In genomic region chr19:60789452-60789851, GRCm38 (mm10) we compare ENCODE assay signal across 8 mouse cellular contexts. TPM values are rescaled to one million over a fixed set of nuclear protein-coding genes. Genes with fewer than 3 reads are reported as not detected.
DNase-seq lines count a peak whose midpoint lies in the region; ATAC-seq and TF ChIP-seq lines count a peak whose summit lies in the region.

No protein-coding gene starts in this region.

- peak overlapping the region; percentile 100 for H3K27ac ChIP-seq in kidney, embryonic 16.5 days (ENCODE audit: low read length)
- no peak overlapping the region for H3K27ac ChIP-seq in bone marrow, adult 2 months (ENCODE audit: control insufficient read depth, insufficient read depth, low read depth, low read length, poor library complexity)
- H3K27ac ChIP-seq in hindbrain, embryonic 13.5 days = peak overlapping the region; percentile 98
- peak overlapping the region; percentile 96 for H3K27ac ChIP-seq in midbrain, embryonic 15.5 days

- TF ChIP-seq CTCF in bone marrow, adult 2 months (IDR thresholded peaks at IDR 0.05; ENCODE audit: control insufficient read depth, insufficient read depth, low read length) = no peak

- no peak for DNase-seq in kidney, adult 9 months
- DNase-seq in frontal cortex, postnatal 14 days (ENCODE audit: low spot score in 2 of 2) = no peak
- no peak for DNase-seq in urinary bladder, postnatal 25 days (ENCODE audit: low spot score)

- no peaks in the 10 kb centered on the region for H3K27me3 ChIP-seq in kidney, embryonic 16.5 days (ENCODE audit: insufficient read depth, low read length)
- H3K27me3 ChIP-seq in hindbrain, embryonic 13.5 days = no peaks in the 10 kb centered on the region
- H3K27me3 ChIP-seq in midbrain, embryonic 15.5 days (replicated peaks) = no peaks in the 10 kb centered on the region

- peak overlapping the region; percentile 99 for H3K4me3 ChIP-seq in kidney, embryonic 16.5 days (ENCODE audit: low read length)
- peak overlapping the region; percentile 80 for H3K4me3 ChIP-seq in bone marrow, adult 2 months (replicated peaks; ENCODE audit: control insufficient read depth, low read depth, low read length)
- peak overlapping the region; percentile 84 for H3K4me3 ChIP-seq in hindbrain, embryonic 13.5 days
- peak overlapping the region; percentile 92 for H3K4me3 ChIP-seq in midbrain, embryonic 15.5 days

- no peaks in the 10 kb centered on the region for H3K9me3 ChIP-seq in kidney, embryonic 16.5 days (ENCODE audit: low read length)
- no peaks in the 10 kb centered on the region for H3K9me3 ChIP-seq in hindbrain, embryonic 13.5 days
- H3K9me3 ChIP-seq in midbrain, embryonic 15.5 days = no peaks in the 10 kb centered on the region

- ATAC-seq in kidney, embryonic 16.5 days (ENCODE audit: low FRiP score, low TSS enrichment) = no peak
- ATAC-seq in hindbrain, embryonic 13.5 days (ENCODE audit: low FRiP score) = no peak
- no peak for ATAC-seq in midbrain, embryonic 15.5 days (replicated peaks)
- ATAC-seq in monocyte, adult 5-6 weeks (replicated peaks; ENCODE audit: insufficient number of reproducible peaks, low FRiP score, low TSS enrichment, poor library complexity, severe bottlenecking) = no peak

- H3K4me1 ChIP-seq in kidney, embryonic 16.5 days (ENCODE audit: insufficient read depth, low read length) = peaks cover 28% of the 10 kb centered on the region
- no peaks in the 10 kb centered on the region; the same call in 1 of the 2 replicates for H3K4me1 ChIP-seq in bone marrow, adult 2 months (ENCODE audit: control insufficient read depth, insufficient read depth, low read length)
- H3K4me1 ChIP-seq in hindbrain, embryonic 13.5 days (replicated peaks) = peaks cover 25% of the 10 kb centered on the region
- peaks cover 28% of the 10 kb centered on the region for H3K4me1 ChIP-seq in midbrain, embryonic 15.5 days

- TF ChIP-seq POLR2A in bone marrow, adult 2 months (IDR thresholded peaks at IDR 0.05; ENCODE audit: borderline replicate concordance, control insufficient read depth, low read depth, low read length) = no peak

- H3K36me3 ChIP-seq in kidney, embryonic 16.5 days (ENCODE audit: insufficient read depth, low read length) = no peaks in the 10 kb centered on the region
- H3K36me3 ChIP-seq in hindbrain, embryonic 13.5 days = no peaks in the 10 kb centered on the region
- H3K36me3 ChIP-seq in midbrain, embryonic 15.5 days (replicated peaks) = no peaks in the 10 kb centered on the region

- H3K9ac ChIP-seq in kidney, embryonic 16.5 days (replicated peaks; ENCODE audit: low read length) = peak overlapping the region; percentile 100
- peak overlapping the region; percentile 100 for H3K9ac ChIP-seq in hindbrain, embryonic 13.5 days
- H3K9ac ChIP-seq in midbrain, embryonic 15.5 days = peak overlapping the region; percentile 98

- whole genome bisulfite sequencing in kidney, embryonic 16.5 days = under 1% methylated on average over 7 of the region's 7 CpGs
- under 1% methylated on average over 7 of the region's 7 CpGs for WGBS in bone marrow, adult 2 months
- WGBS in hindbrain, embryonic 13.5 days = 2% methylated on average over 7 of the region's 7 CpGs
- 2% methylated on average over 7 of the region's 7 CpGs for WGBS in midbrain, embryonic 15.5 days

- H3K4me2 ChIP-seq in kidney, embryonic 16.5 days (replicated peaks; ENCODE audit: low read depth, low read length) = peak overlapping the region; percentile 78
- peak overlapping the region; percentile 81 for H3K4me2 ChIP-seq in hindbrain, embryonic 13.5 days
- H3K4me2 ChIP-seq in midbrain, embryonic 15.5 days = peak overlapping the region; percentile 61

RNA-seq across cellular contexts. Expression of gene Eif3a, which starts 1.0 kb away (rescaled TPM):
- polyA plus RNA-seq in kidney, embryonic 16.5 days (2015; fragmentation: Nextera tagmentation; extraction: Ambion mirVana) = 144 and 149 TPM in 2 replicates
- 70.8 and 99.7 TPM in 2 replicates for polyA plus RNA-seq in bone marrow, adult 2 months (2011; ENCODE audit: insufficient read depth, insufficient read length, low replicate concordance, missing spikeins)
- polyA plus RNA-seq in hindbrain, embryonic 13.5 days (2015; fragmentation: Nextera tagmentation; extraction: Ambion mirVana) = 112 and 121 TPM in 2 replicates
- 109 and 111 TPM in 2 replicates for polyA plus RNA-seq in midbrain, embryonic 15.5 days (2015; fragmentation: Nextera tagmentation; extraction: Ambion mirVana)
- total RNA-seq in monocyte, adult 5-6 weeks (2017) = 331 to 382 TPM (median 343 TPM) in 3 replicates

RNA-seq across cellular contexts. Expression of gene Fam45a, which starts 21.9 kb away (rescaled TPM):
- polyA plus RNA-seq in kidney, embryonic 16.5 days (2015; fragmentation: Nextera tagmentation; extraction: Ambion mirVana) = 27.7 and 29.9 TPM in 2 replicates
- 9.0 and 14.6 TPM in 2 replicates for polyA plus RNA-seq in bone marrow, adult 2 months (2011; ENCODE audit: insufficient read depth, insufficient read length, low replicate concordance, missing spikeins)
- polyA plus RNA-seq in hindbrain, embryonic 13.5 days (2015; fragmentation: Nextera tagmentation; extraction: Ambion mirVana) = 39.7 and 43.6 TPM in 2 replicates
- 38.7 and 39.4 TPM in 2 replicates for polyA plus RNA-seq in midbrain, embryonic 15.5 days (2015; fragmentation: Nextera tagmentation; extraction: Ambion mirVana)
- 35.4 to 39.8 TPM (median 39.7 TPM) in 3 replicates for total RNA-seq in monocyte, adult 5-6 weeks (2017)

RNA-seq across cellular contexts. Expression of gene Nanos1, which starts 33.7 kb away (rescaled TPM):
- 0.97 and 1.0 TPM in 2 replicates for polyA plus RNA-seq in kidney, embryonic 16.5 days (2015; fragmentation: Nextera tagmentation; extraction: Ambion mirVana)
- 1.4 and 3.3 TPM in 2 replicates for polyA plus RNA-seq in bone marrow, adult 2 months (2011; ENCODE audit: insufficient read depth, insufficient read length, low replicate concordance, missing spikeins)
- 13.5 and 14.0 TPM in 2 replicates for polyA plus RNA-seq in hindbrain, embryonic 13.5 days (2015; fragmentation: Nextera tagmentation; extraction: Ambion mirVana)
- polyA plus RNA-seq in midbrain, embryonic 15.5 days (2015; fragmentation: Nextera tagmentation; extraction: Ambion mirVana) = 21.1 and 22.7 TPM in 2 replicates
- total RNA-seq in monocyte, adult 5-6 weeks (2017) = 1.1 to 1.9 TPM (median 1.1 TPM) in 3 replicates
